Mouse (Mus musculus) cortical plate, adult 2 months (tissue): Measurements from ENCODE around the gene Eif4g3.

Experiments used
- CTCF ChIP-seq: fragments of 200-500 bp; IDR thresholded peaks from 2 replicates; pipeline ENCODE4 v1.5.1; 2011; ENCODE audit warnings: mild to moderate bottlenecking, control low read depth, low read length; ENCODE audit not compliant: insufficient read depth; ENCODE audit errors: extremely low read depth
- POLR2A ChIP-seq: fragments of 200-500 bp; IDR thresholded peaks from 2 replicates; pipeline ENCODE4 v1.6.1; 2011; ENCODE audit warnings: mild to moderate bottlenecking, low read length, control low read depth; ENCODE audit not compliant: insufficient read depth; ENCODE audit errors: extremely low read depth

- TF ChIP-seq POLR2A (no peak), CTCF (no peak)
These were observed 80.7 kb downstream of the Eif4g3 start for GRCm38 (mm10) chr4:138073531-138073930.
